11 mouse cellular contexts compared by ENCODE assay signal in the genomic region with DNA sequence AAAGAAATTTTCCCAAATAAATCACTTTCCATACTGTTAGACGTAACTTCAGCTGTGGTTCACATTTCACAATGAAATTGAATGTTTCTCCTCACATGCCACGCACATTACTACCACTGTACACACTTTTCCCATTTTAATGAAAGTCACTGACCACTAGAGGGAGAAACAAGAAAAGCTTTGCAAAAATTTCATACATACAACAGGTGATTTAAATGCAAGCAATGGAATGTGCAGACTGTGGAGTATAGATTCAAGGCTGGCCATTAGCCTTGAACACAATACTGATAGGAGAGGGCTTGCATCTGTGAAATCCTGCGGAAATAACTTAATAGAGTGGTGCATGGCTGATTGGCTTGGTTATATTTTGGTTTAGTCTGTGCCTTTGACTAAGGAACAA. TPM values are rescaled to one million over a fixed set of nuclear protein-coding genes. Genes with fewer than 3 reads are reported as not detected.
DNase-seq lines count a peak whose midpoint lies in the region; ATAC-seq and TF ChIP-seq lines count a peak whose summit lies in the region.
"Had no signal": no experiment of that assay in that cellular context is flagged by ENCODE, and none has a peak within 500 bp of the region (broad histone marks: within the 10 kb centered on the region; RNA-seq: fewer than 3 reads in every experiment).

No protein-coding gene starts in this region.

- no peak overlapping the region for H3K4me2 ChIP-seq in forebrain, embryonic 13.5 days
- no peak overlapping the region for H3K4me2 ChIP-seq in forebrain, embryonic 15.5 days (replicated peaks)
- H3K4me2 ChIP-seq in liver, postnatal 0 days (ENCODE audit: low read depth, low read length): no peak overlapping the region
- H3K4me2 ChIP-seq in liver, embryonic 12.5 days: no peak overlapping the region
- H3K4me2 ChIP-seq in embryonic facial prominence, embryonic 14.5 days (ENCODE audit: low read depth, low read length): no peak overlapping the region

- H3K27me3 ChIP-seq in forebrain, embryonic 13.5 days: no peaks in the 10 kb centered on the region
- no peaks in the 10 kb centered on the region for H3K27me3 ChIP-seq in forebrain, embryonic 15.5 days
- H3K27me3 ChIP-seq in liver, postnatal 0 days (ENCODE audit: insufficient read depth, low read length): no peaks in the 10 kb centered on the region
- no peaks in the 10 kb centered on the region for H3K27me3 ChIP-seq in liver, embryonic 12.5 days (replicated peaks)
- no peaks in the 10 kb centered on the region for H3K27me3 ChIP-seq in embryonic facial prominence, embryonic 14.5 days (replicated peaks; ENCODE audit: control insufficient read depth, insufficient read depth, low read length)

- WGBS in forebrain, embryonic 13.5 days: 58% methylated on average over 3 of the region's 3 CpGs
- 55% methylated on average over 3 of the region's 3 CpGs for WGBS in forebrain, embryonic 15.5 days
- 54% methylated on average over 3 of the region's 3 CpGs for WGBS in liver, postnatal 0 days (ENCODE audit: insufficient replicate concordance)
- 59% methylated on average over 3 of the region's 3 CpGs for WGBS in liver, embryonic 12.5 days (ENCODE audit: insufficient replicate concordance)
- 44% methylated on average over 3 of the region's 3 CpGs for WGBS in embryonic facial prominence, embryonic 14.5 days

- H3K36me3 ChIP-seq in forebrain, embryonic 13.5 days (ENCODE audit: poor library complexity, severe bottlenecking): no peaks in the 10 kb centered on the region
- no peaks in the 10 kb centered on the region for H3K36me3 ChIP-seq in forebrain, embryonic 15.5 days
- H3K36me3 ChIP-seq in liver, postnatal 0 days (replicated peaks; ENCODE audit: insufficient read depth, low read length): no peaks in the 10 kb centered on the region
- no peaks in the 10 kb centered on the region for H3K36me3 ChIP-seq in liver, embryonic 12.5 days
- no peaks in the 10 kb centered on the region for H3K36me3 ChIP-seq in embryonic facial prominence, embryonic 14.5 days (ENCODE audit: control insufficient read depth, insufficient read depth, low read length)

- peak; percentile 60 for TF ChIP-seq CTCF in liver, postnatal 0 days (IDR thresholded peaks at IDR 0.05; ENCODE audit: low read depth)

- TF ChIP-seq EP300 in liver, postnatal 0 days (IDR thresholded peaks at IDR 0.05; ENCODE audit: low read depth): no peak

- H3K9me3 ChIP-seq in forebrain, embryonic 13.5 days (replicated peaks): no peaks in the 10 kb centered on the region
- no peaks in the 10 kb centered on the region for H3K9me3 ChIP-seq in forebrain, embryonic 15.5 days
- H3K9me3 ChIP-seq in liver, postnatal 0 days (ENCODE audit: low read length): no peaks in the 10 kb centered on the region
- no peaks in the 10 kb centered on the region for H3K9me3 ChIP-seq in liver, embryonic 12.5 days (replicated peaks)
- no peaks in the 10 kb centered on the region for H3K9me3 ChIP-seq in embryonic facial prominence, embryonic 14.5 days (ENCODE audit: control insufficient read depth, low read length)

- H3K9ac ChIP-seq in forebrain, embryonic 13.5 days: no peak overlapping the region
- no peak overlapping the region for H3K9ac ChIP-seq in forebrain, embryonic 15.5 days (replicated peaks)
- no peak overlapping the region for H3K9ac ChIP-seq in liver, postnatal 0 days (replicated peaks)
- H3K9ac ChIP-seq in liver, embryonic 12.5 days: no peak overlapping the region
- H3K9ac ChIP-seq in embryonic facial prominence, embryonic 14.5 days (ENCODE audit: low read depth, low read length): no peak overlapping the region

- H3K4me3 ChIP-seq in forebrain, embryonic 13.5 days: no peak overlapping the region
- H3K4me3 ChIP-seq in forebrain, embryonic 15.5 days: no peak overlapping the region
- no peak overlapping the region for H3K4me3 ChIP-seq in liver, postnatal 0 days (ENCODE audit: low read depth, low read length)
- no peak overlapping the region for H3K4me3 ChIP-seq in liver, embryonic 12.5 days
- no peak overlapping the region for H3K4me3 ChIP-seq in embryonic facial prominence, embryonic 14.5 days (ENCODE audit: low read depth, low read length)

- peaks cover 4% of the 10 kb centered on the region; the same call in 1 of the 2 replicates for H3K4me1 ChIP-seq in forebrain, embryonic 13.5 days
- H3K4me1 ChIP-seq in forebrain, embryonic 15.5 days: no peaks in the 10 kb centered on the region
- H3K4me1 ChIP-seq in liver, postnatal 0 days (ENCODE audit: insufficient read depth): no peaks in the 10 kb centered on the region
- no peaks in the 10 kb centered on the region for H3K4me1 ChIP-seq in liver, embryonic 12.5 days
- H3K4me1 ChIP-seq in embryonic facial prominence, embryonic 14.5 days (ENCODE audit: control insufficient read depth, insufficient read depth, low read length): no peaks in the 10 kb centered on the region

- DNase-seq in liver, postnatal 0 days: no peak
- DNase-seq in embryonic facial prominence, embryonic 14.5 days (ENCODE audit: low spot score): peak; percentile 63
- DNase-seq in retina, postnatal 7 days (ENCODE audit: low read depth, low spot score): peak; percentile 13
- no peak for DNase-seq in frontal cortex, postnatal 10 days (ENCODE audit: low spot score in 2 of 2)
- DNase-seq: lung, postnatal 36 days; spleen, adult 18-20 months had no signal

- ATAC-seq in forebrain, embryonic 13.5 days: 0 out of 2 replicates have a peak, but pooled peaks have one; percentile 21
- no peak; the same call in 1 of the 2 replicates for ATAC-seq in forebrain, embryonic 15.5 days (replicated peaks)
- ATAC-seq in liver, postnatal 0 days: no peak
- no peak for ATAC-seq in liver, embryonic 12.5 days
- ATAC-seq in embryonic facial prominence, embryonic 14.5 days (ENCODE audit: low read depth): peak; percentile 57; the same call in 1 of the 2 replicates
- no peak for ATAC-seq in erythroid progenitor cell, adult 5-6 weeks (replicated peaks; ENCODE audit: low FRiP score, poor library complexity, severe bottlenecking)

- H3K27ac ChIP-seq in forebrain, embryonic 13.5 days: no peak overlapping the region
- no peak overlapping the region for H3K27ac ChIP-seq in forebrain, embryonic 15.5 days (replicated peaks)
- no peak overlapping the region for H3K27ac ChIP-seq in liver, postnatal 0 days (ENCODE audit: low read depth)
- H3K27ac ChIP-seq in liver, embryonic 12.5 days: no peak overlapping the region
- H3K27ac ChIP-seq in embryonic facial prominence, embryonic 14.5 days (replicated peaks; ENCODE audit: low read depth, low read length): no peak overlapping the region

RNA-seq across cellular contexts. Expression of a gene that starts 10.5 kb away (rescaled TPM):
- polyA plus RNA-seq in forebrain, embryonic 13.5 days (2015; fragmentation: Nextera tagmentation; extraction: Ambion mirVana): not detected in 2 replicates
- polyA plus RNA-seq in forebrain, embryonic 15.5 days (2015; fragmentation: Nextera tagmentation; extraction: Ambion mirVana): not detected in 2 replicates
- not detected in 2 replicates for polyA plus RNA-seq in liver, postnatal 0 days (2015; fragmentation: Nextera tagmentation; extraction: Ambion mirVana)
- polyA plus RNA-seq in liver, embryonic 12.5 days (2016; fragmentation: Nextera tagmentation; extraction: Ambion mirVana): not detected in 2 replicates
- not detected in 2 replicates for polyA plus RNA-seq in embryonic facial prominence, embryonic 14.5 days (2014; fragmentation: Nextera tagmentation; extraction: Ambion mirVana)
- total RNA-seq in erythroid progenitor cell, adult 5-6 weeks (2015; ENCODE audit: low replicate concordance): not detected in 2 replicates
- not detected in 2 replicates for total RNA-seq in erythroid progenitor cell, adult 5-6 weeks (2017; ENCODE audit: low replicate concordance)
- total RNA-seq: hematopoietic stem cell, adult 5-6 weeks had no signal

RNA-seq across cellular contexts. Expression of a gene that starts 32.1 kb away (rescaled TPM):
- polyA plus RNA-seq in forebrain, embryonic 13.5 days (2015; fragmentation: Nextera tagmentation; extraction: Ambion mirVana): 19.1 and 21.1 TPM in 2 replicates
- 14.9 and 16.4 TPM in 2 replicates for polyA plus RNA-seq in forebrain, embryonic 15.5 days (2015; fragmentation: Nextera tagmentation; extraction: Ambion mirVana)
- polyA plus RNA-seq in liver, postnatal 0 days (2015; fragmentation: Nextera tagmentation; extraction: Ambion mirVana): 19.7 and 20.0 TPM in 2 replicates
- polyA plus RNA-seq in liver, embryonic 12.5 days (2016; fragmentation: Nextera tagmentation; extraction: Ambion mirVana): 20.2 and 20.9 TPM in 2 replicates
- polyA plus RNA-seq in embryonic facial prominence, embryonic 14.5 days (2014; fragmentation: Nextera tagmentation; extraction: Ambion mirVana): 19.0 and 22.8 TPM in 2 replicates
- total RNA-seq in erythroid progenitor cell, adult 5-6 weeks (2015; ENCODE audit: low replicate concordance): 1.4 and 2.5 TPM in 2 replicates
- total RNA-seq in erythroid progenitor cell, adult 5-6 weeks (2017; ENCODE audit: low replicate concordance): 3.5 and 7.5 TPM in 2 replicates

RNA-seq across cellular contexts. Expression of a gene that starts 59.2 kb away (rescaled TPM):
- 13.3 and 13.8 TPM in 2 replicates for polyA plus RNA-seq in forebrain, embryonic 13.5 days (2015; fragmentation: Nextera tagmentation; extraction: Ambion mirVana)
- 9.3 and 10.9 TPM in 2 replicates for polyA plus RNA-seq in forebrain, embryonic 15.5 days (2015; fragmentation: Nextera tagmentation; extraction: Ambion mirVana)
- 6.9 and 7.9 TPM in 2 replicates for polyA plus RNA-seq in liver, postnatal 0 days (2015; fragmentation: Nextera tagmentation; extraction: Ambion mirVana)
- 7.0 and 7.6 TPM in 2 replicates for polyA plus RNA-seq in liver, embryonic 12.5 days (2016; fragmentation: Nextera tagmentation; extraction: Ambion mirVana)
- polyA plus RNA-seq in embryonic facial prominence, embryonic 14.5 days (2014; fragmentation: Nextera tagmentation; extraction: Ambion mirVana): 9.9 and 10.7 TPM in 2 replicates
- 2.1 TPM in 1 of 2 replicates, not detected in the other for total RNA-seq in erythroid progenitor cell, adult 5-6 weeks (2015; ENCODE audit: low replicate concordance)
- total RNA-seq in erythroid progenitor cell, adult 5-6 weeks (2017; ENCODE audit: low replicate concordance): 5.1 TPM in 1 of 2 replicates, not detected in the other

Comparison
In these comparisons a context has a peak if more than half of its experiments do, and no peak if none do; other contexts are left out.
1. ATAC-seq: peak in forebrain, embryonic 13.5 days (single experiment) and embryonic facial prominence, embryonic 14.5 days (single experiment); none in forebrain, embryonic 15.5 days (single experiment), liver, postnatal 0 days (single experiment), liver, embryonic 12.5 days (single experiment) and erythroid progenitor cell, adult 5-6 weeks (single experiment).
2. DNase-seq: peak in embryonic facial prominence, embryonic 14.5 days (single experiment) and retina, postnatal 7 days (single experiment); none in liver, postnatal 0 days (single experiment) and frontal cortex, postnatal 10 days (0 of 2).